Mouse (Mus musculus) 3T3-L1 (cell line): ENCODE data around the gene Kat5.

Experiments
- DNase-seq: peaks from one replicate; pipeline ENCODE4 v3.0.0-alpha.2; 2015; ENCODE audit warnings: low read depth, low spot score

Kat5 gene

DNA sequence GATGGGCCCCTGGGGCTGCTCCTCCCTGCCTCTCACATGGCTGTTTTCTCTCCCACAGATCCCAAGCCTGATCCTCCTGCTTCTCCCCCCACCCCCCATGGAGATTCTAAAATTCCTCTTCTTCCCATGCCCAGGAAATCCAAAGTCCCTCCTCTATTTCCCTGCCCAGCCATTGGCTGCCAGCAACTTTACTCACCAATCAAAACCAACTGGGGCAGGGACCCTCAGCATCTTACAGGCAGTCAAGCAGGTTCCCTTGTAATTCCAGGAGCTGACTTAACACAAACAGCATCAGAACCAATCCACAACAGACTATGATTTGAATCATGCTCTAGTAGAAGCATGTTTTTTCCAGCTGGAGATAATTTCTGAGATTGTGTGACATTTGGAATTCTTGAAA lies 19.9 kb upstream of the Kat5 start:
- DNase-seq: no peak

DNA sequence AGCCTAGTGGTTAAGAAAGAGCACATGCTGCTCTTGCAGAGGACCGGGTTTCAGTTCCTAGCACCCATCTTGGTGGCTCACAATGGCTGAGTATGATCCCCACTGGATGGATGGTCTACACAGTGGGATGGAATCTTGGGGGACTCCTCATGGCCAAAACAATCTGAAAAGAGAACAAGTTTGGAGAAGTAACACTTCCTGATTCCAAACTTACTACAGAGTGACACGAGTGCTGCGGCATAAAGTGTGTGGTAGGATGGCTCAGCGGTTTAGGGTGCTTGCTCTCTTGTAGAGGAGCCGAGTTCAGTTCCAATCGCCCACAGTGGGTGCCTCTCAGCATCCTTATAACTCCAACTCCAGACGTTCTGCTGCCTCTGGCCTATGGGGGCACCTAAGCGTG lies 15.3 kb upstream of the Kat5 start:
- no peak for DNase-seq

DNA sequence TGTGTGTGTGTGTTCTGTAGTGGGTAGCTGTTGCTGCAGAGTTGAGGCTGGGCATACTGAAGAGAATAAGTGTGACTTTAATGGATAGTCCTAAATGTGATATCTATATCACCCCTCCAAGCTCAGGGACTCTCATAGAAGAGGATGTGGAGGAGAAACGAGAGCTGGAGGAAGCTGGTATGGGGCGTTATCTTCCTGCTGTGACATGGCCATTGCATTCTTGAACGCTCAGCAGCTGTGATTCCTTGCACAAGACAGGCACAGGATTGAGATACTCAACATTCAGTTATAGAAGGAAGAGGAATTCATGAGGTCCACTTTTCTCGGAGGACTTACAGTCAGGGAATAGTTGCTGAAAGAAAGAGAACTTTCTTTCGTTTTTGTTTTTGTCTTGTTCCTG lies 11.8 kb upstream of the Kat5 start:
- DNase-seq: no peak

DNA sequence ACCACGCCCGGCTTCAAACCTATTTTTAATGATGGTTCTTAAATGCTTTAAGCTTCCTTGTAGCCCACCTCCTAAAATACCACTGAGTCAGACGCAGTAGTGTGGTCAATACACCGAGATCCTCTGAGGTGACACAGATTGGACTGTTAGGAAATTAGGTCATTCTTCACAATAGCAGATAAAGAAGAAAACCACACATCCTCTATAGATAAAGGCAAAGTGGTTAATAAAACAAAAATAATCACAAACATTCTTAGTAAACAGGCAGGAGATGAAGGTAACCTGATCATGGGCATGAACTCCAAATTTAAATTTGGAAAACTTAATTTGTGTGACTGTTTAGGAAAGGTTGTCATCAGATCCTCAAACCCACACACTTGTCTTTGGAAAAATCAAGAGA lies 10.0 kb upstream of the Kat5 start:
- DNase-seq: no peak

DNA sequence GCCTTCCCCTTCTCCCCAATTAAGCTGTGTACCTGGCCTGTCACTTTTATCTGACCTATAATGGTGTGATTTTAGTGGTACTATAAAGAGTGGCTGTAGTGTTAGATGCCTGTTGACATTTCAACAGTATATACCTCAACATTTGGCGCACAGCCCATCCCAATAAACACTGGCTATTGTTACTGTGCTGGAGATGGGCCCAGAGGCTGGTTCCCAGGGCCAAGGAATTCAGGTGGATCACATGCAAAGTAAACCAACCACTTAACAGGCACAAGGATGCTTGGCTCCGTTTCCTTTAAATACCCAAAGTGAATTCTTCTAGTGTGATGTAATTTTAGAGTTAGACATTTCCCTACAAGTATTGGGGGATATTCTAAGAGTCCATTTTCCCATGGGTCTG lies 4.9 kb upstream of the Kat5 start:
- DNase-seq: peak; percentile 56

DNA sequence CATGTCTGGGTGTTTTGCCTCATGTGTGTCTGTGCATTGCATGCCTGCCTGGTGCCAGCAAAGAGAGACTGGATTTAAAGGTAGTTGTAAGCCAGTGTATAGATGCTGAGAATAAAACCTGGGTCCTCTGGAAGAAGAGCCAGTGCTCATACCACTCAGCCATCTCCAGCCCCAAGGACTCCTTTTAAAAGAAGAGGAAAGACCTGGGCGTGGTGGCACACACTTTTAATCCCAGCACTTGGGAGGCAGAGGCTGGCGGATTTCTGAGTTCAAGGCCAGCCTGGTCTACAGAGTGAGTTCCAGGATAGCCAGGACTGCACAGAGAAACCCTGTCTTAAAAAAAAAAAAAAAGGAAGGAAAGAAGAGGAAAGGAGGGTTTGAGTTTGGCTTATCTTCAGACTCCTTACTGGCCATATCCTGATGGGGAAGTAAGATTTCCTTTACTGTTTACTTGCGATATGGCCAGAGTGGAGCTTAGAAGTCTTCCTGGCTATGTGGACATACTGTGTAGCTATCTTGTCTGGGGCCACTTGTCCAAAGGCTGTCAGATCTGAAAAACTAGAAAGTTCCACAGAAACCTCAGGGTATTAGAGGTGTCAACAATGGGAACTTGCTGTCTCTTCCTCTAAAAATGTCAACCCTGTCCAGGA lies 2.9 kb upstream of the Kat5 start:
- no peak for DNase-seq

DNA sequence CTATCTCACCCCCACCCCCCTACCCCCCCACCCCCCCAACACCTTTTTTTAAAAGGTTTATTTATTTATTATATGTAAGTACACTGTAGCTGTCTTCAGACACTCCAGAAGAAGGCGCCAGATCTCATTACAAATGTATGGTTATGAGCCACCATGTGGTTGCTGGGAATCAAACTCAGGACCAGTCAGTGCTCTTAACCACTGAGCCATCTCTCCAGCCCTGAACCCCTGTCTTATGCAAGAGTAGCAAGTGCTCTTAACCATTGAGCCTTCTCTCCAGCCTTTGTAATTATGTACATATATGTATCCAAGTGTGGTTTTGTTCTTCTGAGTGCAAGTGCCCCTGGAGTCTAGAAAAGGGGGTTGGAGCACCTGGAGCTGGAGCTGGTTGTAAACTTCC lies 1.9 kb upstream of the Kat5 start:
- DNase-seq: peak; percentile 51

DNA sequence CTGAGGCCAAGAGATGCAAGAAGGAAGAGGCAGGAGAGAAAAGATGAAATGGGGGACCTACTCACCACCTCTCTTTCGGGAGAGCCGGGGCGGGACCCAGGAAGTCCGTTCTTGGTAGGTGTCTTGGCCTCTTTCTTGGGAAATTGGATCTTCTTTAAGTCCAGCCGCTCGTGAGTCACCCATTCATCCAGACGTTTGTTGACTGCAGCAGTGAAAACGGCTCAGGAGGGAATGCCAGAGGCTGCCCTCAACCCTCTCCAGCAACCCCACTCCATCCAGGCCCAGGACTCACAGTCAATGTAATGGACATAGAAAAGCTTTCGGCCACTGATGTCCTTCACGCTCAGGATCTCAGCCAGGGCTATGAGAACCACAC lies 878 bp downstream of the Kat5 start:
- DNase-seq: peak; percentile 79

DNA sequence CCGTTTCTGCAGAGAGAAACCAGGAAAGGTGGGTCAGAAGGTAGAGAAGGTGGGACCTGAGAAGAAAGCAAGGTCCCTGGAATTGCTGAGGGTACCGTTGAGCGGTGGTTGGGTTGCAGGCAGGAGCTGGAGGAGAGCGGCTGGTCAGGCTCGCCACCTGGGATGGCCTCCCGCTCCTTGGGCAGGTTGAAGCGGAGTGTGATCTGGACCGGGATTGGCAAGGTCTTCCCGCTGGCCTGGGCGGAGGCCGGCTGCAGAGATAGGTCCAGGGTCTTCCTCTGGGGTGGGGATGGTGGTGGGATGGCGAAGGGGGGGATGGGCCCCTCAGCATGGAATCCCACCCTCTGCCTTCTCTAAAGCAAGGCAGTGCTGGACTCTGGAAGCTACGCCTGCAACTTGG lies 1.3 kb downstream of the Kat5 start:
- DNase-seq: no peak

DNA sequence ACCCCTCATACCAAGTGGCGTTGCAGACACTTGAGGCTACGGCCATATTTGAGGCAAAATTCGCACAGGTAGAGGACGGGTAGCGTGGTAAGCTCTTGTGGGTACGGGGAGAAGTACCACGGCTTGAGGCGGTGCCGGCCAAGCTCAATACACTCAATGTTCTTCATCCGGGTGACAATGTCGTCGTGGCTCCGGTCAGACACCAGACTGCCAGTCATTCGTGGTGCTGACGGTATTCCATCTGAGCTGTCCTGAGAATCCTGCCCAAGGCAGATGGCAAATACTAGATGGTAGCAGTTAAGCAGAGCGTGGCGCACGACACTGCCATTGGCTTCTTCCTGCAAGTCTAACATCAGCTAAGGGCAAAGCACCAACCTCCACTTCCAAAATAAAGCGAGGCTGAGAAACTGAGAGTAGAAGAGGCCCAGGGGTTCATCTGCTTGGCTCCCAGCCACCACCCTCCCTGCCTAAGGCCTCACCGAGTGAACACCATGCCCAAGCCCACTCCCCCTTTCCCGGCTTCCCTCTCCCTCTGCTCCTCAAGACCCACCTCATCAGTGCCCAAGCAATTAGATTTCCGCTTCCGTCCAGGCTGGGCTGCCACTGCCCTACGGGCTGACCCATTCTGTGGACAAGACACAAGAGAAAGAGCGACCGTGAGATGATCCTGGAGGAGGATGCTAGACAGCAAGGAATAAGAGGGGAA lies 2.2 kb downstream of the Kat5 start:
- DNase-seq: no peak

DNA sequence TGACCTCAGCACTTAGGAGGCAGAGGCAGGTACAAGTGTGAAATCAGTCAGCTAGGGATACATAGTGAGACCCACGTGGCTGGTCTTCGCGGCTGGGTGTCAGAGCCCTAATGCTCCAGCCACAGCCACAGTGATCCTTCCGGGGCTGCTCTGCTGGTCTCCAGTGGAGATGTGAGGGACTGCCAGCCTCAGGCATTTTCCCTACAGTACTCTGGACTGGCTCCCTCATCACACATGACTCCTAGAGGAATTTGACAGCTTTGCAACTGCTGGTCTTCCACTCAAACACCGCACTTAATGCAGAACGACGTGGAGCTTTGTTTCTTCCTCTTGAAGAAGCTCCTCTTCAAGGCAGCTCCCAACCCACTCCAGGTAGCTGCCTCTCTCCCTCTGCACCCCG lies 3.8 kb downstream of the Kat5 start:
- DNase-seq: peak; percentile 51

DNA sequence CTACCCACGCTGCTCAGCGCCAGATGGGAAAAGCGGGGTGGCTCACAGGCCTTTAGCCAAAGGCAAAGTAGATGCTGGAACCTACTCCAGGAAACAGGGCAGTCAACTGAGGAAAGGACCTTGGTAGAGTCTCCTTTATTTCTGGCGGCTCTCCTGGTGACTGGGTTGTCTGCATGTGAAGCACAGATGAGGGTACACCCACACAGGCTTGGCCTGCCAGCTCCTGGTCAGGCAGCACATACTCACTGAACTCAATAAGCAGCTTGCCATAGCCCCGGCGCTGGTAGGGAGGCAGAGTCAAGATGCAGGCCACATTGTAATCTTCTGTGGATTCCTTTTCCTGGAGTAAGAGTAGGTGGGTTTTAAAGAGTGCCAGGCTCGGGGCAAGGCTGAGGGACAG lies 4.9 kb downstream of the Kat5 start:
- no peak for DNase-seq

DNA sequence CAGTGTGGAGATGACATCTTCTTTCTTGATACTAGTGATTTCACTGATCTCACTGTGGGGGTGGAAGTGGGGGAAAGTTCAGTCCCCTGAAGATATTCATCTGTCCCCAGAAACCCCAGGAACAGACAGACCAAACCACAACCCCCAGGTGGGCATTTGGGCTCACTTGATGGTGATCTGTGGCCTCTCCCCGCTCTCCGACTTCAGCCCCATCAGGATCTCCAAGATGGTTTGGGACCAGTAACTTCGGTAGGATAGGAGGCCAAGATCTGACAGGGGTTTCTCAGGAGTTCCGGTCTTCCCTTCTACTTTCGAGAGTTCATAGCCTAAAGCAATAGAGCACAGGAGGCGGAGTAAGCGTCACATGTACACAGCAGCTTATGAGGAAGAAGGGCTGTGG lies 6.4 kb downstream of the Kat5 start:
- no peak for DNase-seq

DNA sequence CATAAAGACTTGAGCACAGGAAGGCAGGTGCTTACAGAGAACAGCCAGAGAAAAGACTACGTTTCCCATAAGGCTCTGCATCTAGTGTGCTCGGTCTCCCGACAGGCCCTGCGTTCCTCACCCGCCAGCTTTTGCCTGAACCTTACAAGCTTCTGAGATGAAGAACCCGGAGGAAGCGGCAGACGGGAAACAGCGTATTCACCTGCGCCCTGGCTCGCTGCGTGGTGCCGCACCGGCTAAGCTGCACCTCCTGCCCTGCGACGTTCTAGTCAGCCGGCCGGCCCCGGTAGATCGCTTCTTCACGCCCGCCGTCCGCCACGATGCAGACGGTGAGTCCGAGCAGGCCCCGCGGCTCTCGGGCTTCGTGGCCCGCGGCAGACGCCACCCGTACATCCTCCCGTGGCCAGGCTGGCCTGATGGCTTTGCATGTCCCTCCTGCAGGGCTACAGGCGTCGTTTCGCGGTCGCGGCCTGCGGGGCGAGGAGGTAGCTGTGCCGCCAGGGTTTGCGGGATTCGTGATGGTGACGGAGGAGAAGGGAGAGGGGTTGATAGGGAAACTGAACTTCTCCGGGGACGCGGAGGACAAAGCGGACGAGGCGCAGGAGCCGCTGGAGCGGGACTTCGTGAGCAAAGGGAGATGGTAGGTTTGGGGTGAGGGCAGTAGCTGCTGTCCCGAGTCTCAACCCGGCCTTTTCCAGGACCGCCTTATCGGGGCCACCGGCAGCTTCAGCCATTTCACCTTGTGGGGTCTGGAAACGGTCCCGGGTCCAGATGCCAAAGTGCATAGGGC lies 8.1 kb downstream of the Kat5 start, which contains the start of gene Rnaseh2c:
Gene Rnaseh2c (plus strand): TSS at position 122 of the 790 bp plus-strand sequence.
- peak; percentile 88 for DNase-seq

DNA sequence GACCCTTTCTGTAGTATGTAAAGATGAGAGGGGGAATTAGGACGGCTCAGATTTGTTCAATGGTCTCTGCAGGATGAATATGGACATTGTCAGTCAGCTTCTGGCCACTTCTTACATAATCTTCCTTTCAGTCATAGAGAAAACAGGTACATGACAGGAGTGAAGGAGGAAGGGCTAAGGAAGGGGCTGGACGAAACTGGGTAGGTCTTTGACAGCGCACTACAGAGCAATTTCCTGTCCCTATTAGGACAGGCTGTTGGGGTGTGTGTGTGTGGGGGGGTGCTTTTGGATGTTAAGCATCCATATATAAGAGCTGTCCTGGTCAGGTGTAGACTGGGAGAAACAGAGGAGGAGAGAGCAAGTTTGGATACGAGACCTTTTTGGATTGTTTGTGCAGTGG lies 10.8 kb downstream of the Kat5 start:
- DNase-seq: no peak

DNA sequence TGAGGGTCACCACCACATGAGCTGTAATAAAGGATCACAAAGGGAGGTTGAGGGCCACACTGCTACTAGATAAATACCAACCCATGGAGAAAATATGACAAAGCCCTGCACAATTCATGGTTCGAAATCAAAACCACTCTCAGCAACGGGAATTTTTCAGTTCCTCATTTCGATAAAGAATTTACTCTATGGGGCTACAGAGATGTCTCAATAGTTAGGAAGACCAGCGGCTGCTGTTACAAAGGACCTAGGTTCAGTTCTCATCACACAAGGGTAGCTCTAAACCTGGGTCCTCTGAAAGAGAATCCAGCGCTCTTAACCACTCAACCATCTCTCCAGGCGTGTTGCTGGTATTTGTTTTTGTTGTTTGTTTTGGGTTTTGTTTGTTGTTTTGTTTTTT lies 18.1 kb downstream of the Kat5 start:
- DNase-seq: no peak

DNA sequence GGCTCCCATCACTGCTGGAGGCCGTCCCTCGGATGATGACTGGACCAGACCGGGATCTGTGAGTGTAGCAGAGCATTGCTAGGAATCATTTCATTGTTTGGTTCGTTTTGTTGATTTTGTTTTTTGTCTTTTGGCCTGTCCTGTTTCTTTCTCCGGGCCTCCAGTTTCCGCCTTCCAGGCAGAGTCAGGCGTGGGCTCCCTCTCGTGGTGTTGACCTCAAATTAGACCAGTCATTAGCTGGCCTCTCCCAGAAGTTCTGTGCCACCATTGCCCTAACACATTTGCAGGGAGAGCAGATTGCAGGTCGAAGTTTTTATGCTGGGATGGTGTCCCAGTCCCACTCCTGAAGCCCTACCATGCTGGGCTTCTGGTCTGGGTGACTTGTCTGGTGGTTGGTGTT lies 20.9 kb downstream of the Kat5 start:
- DNase-seq: peak; percentile 64

DNA sequence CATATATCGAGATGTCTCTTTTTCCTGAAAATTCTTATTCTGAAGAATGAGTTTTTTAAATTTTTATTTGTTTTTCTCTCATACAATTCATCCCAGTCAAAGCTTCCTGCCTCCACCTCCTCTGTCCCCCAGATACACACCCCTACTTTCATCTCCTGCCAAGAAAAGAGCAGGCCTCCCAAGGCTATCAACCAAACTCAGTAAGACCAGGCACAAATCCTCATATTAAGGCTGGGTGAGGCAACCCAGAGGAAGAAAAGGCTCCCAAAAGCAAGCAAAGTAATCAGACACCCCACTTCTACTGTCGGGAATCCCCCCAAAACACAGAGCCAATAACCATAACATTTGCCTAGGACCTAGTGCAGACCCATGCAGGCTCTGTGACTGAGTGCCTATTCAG lies 28.0 kb downstream of the Kat5 start:
- DNase-seq: no peak

DNA sequence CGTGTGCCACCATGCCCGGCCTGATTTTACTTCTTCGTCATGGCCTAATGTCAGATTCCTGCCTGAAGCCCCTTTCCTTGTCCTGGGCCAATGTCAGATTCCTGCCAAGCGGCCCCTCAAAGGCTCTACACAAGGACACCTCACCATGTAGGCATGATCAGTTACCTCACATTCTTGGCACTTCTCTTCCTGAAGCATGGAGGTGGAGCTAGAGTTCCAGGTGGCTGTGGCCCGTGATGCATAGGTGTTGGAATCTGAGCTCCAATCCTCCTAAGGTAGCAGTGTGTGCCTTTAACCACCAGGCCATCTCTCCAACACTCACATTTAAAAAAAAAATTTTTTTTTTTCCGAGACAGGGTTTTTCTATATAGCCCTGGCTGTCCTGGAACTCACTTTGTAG lies 29.3 kb downstream of the Kat5 start:
- no peak for DNase-seq

DNA sequence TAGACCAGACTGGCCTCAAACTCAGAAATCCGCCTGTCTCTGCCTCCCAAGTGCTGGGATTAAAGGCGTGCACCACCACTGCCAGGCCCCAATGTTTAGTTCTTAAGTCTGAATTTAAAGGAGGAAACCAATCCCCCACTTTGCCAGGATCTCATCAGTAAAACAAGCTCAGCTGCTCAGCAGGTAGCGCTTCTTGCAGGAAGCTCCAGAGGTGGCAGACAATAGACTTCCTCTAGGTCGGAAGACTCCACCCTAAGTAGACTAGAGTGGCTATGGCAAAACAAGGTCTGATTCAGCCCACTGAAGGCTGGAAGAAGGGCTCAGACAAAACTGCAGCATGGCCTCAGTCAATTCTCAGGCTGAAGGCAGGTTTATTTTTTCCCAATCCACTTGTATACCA lies 30.1 kb downstream of the Kat5 start:
- no peak for DNase-seq

DNA sequence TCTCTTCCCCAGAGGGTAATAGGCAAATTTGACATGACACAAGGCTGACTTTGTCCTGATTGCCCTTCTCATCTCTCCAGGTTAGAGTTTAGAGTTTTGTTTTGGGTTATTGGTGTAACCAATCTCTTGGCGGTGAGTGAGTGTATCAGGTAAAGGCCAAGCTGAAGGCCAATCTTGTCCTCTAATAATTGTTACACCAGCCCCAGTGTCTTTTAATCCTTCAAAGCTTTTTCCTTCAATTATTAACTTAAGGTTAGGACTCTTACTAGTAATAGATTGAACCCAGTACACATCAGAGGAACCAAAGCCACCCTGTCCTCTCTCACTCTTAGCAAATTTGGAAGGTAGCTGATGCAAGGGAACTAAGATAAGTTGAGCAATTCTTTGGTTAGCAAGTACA lies 34.7 kb downstream of the Kat5 start:
- DNase-seq: no peak

DNA sequence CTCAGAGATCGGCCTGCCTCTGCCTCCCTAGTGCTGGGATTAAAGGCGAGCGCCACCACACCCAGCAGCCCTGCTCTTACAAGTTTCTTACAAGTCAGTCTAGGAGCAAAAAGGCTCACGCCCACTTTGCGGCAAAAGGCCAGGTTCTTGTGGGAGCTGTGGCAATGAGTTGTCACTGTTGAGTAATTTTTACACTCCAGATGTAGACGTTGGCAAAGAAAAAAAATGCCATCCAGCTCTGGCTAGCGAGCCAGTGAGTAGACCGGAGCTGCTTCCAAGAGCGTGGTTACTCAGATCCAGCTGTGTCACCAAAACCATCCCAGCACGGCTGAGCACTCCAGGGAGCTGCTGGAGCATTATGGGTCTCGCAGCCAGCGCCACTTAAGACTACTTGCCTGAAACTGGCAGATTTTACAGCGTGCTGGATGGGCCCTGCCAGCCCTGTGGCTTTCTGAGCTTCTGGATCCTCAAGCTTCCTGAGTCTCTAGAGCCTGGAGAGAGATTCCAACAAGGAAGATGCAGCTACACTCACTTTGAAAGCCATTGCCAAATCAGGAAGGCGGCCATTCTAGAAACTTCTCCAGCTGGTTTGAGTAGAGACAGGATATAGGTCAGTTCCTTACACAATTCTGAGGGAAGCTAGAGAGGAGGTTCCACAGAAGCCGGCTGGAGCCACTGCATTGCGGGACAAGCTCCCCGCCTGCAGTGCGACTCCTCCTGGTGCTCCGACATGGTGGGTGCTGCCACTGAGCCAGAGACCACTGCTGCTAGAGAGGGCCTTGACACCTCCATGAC lies 37.5 kb downstream of the Kat5 start:
- DNase-seq: peak; percentile 96
